Mouse (Mus musculus): ENCODE data around the gene Vamp3. TPM values are rescaled to one million over a fixed set of nuclear protein-coding genes. Genes with fewer than 3 reads are reported as not detected.

The Vamp3 gene
- polyA plus RNA-seq, 1 experiment from 2014 or later: 131 TPM

DNA sequence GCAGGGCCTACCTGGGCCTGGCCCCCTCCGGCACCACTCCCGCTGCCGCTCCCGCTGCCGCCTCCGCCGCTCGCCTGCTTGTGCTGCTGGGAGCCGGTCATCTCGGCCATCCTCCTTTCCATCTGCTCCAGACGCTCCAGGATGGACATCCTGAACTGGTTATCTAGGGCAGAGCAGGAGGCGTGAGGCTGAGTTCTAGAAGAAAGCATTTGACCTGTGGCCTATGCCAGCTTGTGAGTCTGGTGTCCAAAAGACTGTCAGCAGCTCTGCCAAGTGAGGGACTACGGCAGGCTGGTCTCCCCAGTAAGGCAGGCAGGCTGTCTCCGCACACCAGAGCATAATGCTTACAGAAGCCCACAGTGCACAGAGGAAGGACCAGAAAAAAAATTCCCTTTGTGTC lies 31.1 kb upstream of the Vamp3 start:
- H3K4me3 ChIP-seq (ENCODE audit: low read length): no peak overlapping the region
- no peaks in the 10 kb centered on the region for H3K9me3 ChIP-seq (ENCODE audit: control insufficient read depth, low read length)
- no peak overlapping the region for H3K9ac ChIP-seq (ENCODE audit: low read length)
- no peak overlapping the region for H3K4me2 ChIP-seq (ENCODE audit: low read depth, low read length)
- WGBS: 86% methylated on average over 14 of the region's 14 CpGs
- no peak for ATAC-seq (ENCODE audit: low read depth)
- H3K36me3 ChIP-seq (ENCODE audit: control insufficient read depth, insufficient read depth, low read length): no peaks in the 10 kb centered on the region
- no peaks in the 10 kb centered on the region for H3K27me3 ChIP-seq (ENCODE audit: control insufficient read depth, insufficient read depth, low read depth, low read length)
- H3K27ac ChIP-seq (ENCODE audit: low read length): no peak overlapping the region
- H3K4me1 ChIP-seq (replicated peaks; ENCODE audit: control insufficient read depth, insufficient read depth, low read length): no peaks in the 10 kb centered on the region

DNA sequence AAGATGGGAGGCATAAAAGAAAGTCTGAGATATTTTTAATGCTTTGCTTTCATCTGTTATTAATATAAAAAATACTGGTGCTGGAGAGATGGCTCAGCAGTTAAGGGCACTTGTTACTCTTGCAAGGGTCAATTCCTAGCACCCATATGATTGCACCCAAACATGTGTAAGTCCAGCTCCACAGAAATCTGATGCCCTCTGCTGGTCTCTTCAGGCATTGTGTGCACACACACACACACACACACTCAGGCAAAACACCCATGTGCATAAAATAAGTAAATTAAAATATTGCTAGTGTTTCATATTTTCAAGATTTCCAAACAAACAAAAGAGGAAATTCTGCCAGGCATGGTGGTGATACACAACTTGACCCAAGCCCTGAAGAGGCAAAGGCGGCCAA lies 29.6 kb upstream of the Vamp3 start:
- 97% methylated on average over 1 of the region's 1 CpGs for WGBS
- H3K9ac ChIP-seq (ENCODE audit: low read length): no peak overlapping the region
- no peak overlapping the region for H3K4me3 ChIP-seq (ENCODE audit: low read length)
- H3K27ac ChIP-seq (ENCODE audit: low read length): no peak overlapping the region
- no peaks in the 10 kb centered on the region for H3K27me3 ChIP-seq (ENCODE audit: control insufficient read depth, insufficient read depth, low read depth, low read length)
- H3K36me3 ChIP-seq (ENCODE audit: control insufficient read depth, insufficient read depth, low read length): no peaks in the 10 kb centered on the region
- no peak overlapping the region for H3K4me2 ChIP-seq (ENCODE audit: low read depth, low read length)
- no peaks in the 10 kb centered on the region for H3K9me3 ChIP-seq (ENCODE audit: control insufficient read depth, low read length)
- ATAC-seq (ENCODE audit: low read depth): no peak
- no peaks in the 10 kb centered on the region for H3K4me1 ChIP-seq (replicated peaks; ENCODE audit: control insufficient read depth, insufficient read depth, low read length)

DNA sequence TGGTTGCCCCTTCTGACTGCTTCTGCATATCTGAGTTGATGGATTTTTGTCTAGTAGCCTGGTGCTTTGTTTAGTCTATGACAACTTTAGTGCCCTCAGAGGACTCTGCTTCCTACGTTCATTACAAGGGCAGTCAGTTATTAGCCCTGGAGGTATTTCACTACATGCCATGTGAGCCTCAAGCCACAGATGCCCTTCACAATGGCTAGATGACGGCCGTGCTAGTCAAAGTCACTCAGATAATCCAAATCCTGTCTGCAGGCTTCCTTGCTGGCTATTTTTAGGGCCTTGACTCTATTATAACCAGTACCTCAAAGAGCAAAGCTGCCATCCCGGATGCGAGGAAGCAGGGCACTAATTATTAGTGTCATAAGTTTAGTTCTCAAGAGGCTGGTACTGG lies 25.3 kb upstream of the Vamp3 start:
- ATAC-seq (ENCODE audit: low read depth): no peak
- H3K9me3 ChIP-seq (ENCODE audit: control insufficient read depth, low read length): no peaks in the 10 kb centered on the region
- H3K36me3 ChIP-seq (ENCODE audit: control insufficient read depth, insufficient read depth, low read length): no peaks in the 10 kb centered on the region
- no peak overlapping the region for H3K27ac ChIP-seq (ENCODE audit: low read length)
- H3K4me2 ChIP-seq (ENCODE audit: low read depth, low read length): no peak overlapping the region
- no peaks in the 10 kb centered on the region for H3K4me1 ChIP-seq (replicated peaks; ENCODE audit: control insufficient read depth, insufficient read depth, low read length)
- H3K4me3 ChIP-seq (ENCODE audit: low read length): no peak overlapping the region
- WGBS: 75% methylated on average over 5 of the region's 5 CpGs
- H3K9ac ChIP-seq (ENCODE audit: low read length): no peak overlapping the region
- H3K27me3 ChIP-seq (ENCODE audit: control insufficient read depth, insufficient read depth, low read depth, low read length): no peaks in the 10 kb centered on the region

DNA sequence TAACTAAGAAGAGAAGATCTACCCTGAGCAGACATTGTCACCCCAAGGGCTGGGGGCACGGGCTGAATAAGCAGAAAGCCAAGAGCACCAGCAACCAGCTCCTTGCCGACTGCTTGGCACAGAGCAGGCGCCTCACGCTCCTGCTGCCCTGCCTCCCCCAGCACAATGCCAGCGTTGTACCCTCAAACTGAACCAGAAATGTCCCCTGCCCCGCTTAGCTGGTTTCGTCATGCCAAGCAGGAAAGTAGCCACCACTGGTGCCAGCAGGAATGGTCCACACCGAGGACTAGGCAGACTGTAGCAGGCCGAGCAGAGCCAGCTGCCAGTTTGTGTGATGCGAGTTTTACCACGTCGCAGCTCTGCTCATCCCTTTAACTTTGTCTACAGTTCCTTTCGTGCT lies 24.2 kb upstream of the Vamp3 start:
- Histone ChIP-seq H3K27ac (ENCODE audit: low read length) (no peak overlapping the region), H3K4me2 (ENCODE audit: low read depth, low read length) (no peak overlapping the region), H3K9ac (ENCODE audit: low read length) (no peak overlapping the region), H3K4me3 (ENCODE audit: low read length) (no peak overlapping the region), H3K36me3 (ENCODE audit: control insufficient read depth, insufficient read depth, low read length) (no peaks in the 10 kb centered on the region), H3K4me1 (replicated peaks; ENCODE audit: control insufficient read depth, insufficient read depth, low read length) (no peaks in the 10 kb centered on the region), H3K9me3 (ENCODE audit: control insufficient read depth, low read length) (no peaks in the 10 kb centered on the region), H3K27me3 (ENCODE audit: control insufficient read depth, insufficient read depth, low read depth, low read length) (no peaks in the 10 kb centered on the region)
- ATAC-seq (ENCODE audit: low read depth): no peak
- WGBS: 87% methylated on average over 13 of the region's 13 CpGs

DNA sequence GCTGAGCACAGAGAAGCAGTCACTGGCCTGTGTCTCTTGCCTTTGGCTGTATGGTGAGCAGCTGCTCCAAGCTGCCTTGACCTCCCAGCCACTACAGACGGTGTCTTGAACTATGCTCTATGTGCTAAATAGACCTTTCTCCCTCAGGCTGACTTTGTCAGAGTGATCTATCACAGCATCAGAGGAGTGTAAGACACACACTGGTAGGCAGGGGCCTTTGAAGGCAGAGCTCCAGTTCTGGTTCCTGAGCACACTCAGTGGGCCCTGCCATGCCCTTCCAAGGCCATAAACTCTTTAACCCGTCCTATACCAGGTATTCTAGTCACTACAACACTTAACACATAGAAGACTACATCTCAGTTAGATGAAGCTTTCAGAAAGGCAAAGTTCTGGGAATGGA lies 23.6 kb upstream of the Vamp3 start:
- Histone ChIP-seq H3K9me3 (ENCODE audit: control insufficient read depth, low read length) (no peaks in the 10 kb centered on the region), H3K4me2 (ENCODE audit: low read depth, low read length) (no peak overlapping the region), H3K4me1 (replicated peaks; ENCODE audit: control insufficient read depth, insufficient read depth, low read length) (no peaks in the 10 kb centered on the region), H3K4me3 (ENCODE audit: low read length) (no peak overlapping the region), H3K36me3 (ENCODE audit: control insufficient read depth, insufficient read depth, low read length) (no peaks in the 10 kb centered on the region), H3K27ac (ENCODE audit: low read length) (no peak overlapping the region), H3K9ac (ENCODE audit: low read length) (no peak overlapping the region), H3K27me3 (ENCODE audit: control insufficient read depth, insufficient read depth, low read depth, low read length) (no peaks in the 10 kb centered on the region)
- no peak for ATAC-seq (ENCODE audit: low read depth)
- 67% methylated on average over 2 of the region's 2 CpGs for WGBS

DNA sequence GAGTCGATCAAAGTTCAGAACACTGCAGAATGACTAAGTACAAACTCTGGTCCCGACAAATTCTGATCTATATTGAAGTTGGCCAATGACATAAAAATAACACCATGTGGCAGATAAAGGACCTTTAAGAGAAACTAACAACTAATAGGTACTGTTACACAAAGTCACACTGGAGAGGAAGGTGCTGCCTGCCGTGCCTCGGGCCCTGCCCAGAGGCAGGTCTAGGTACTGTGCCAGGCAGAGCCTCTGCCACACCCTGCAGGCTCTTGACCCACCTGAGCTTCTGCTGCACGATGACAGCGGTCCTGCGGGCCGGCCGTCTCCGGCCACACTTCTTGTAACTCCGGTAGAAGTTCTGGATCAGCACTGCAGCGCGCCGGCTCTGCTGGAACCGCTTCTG lies 17.1 kb upstream of the Vamp3 start:
- H3K27ac ChIP-seq (ENCODE audit: low read length): no peak overlapping the region
- no peak for ATAC-seq (ENCODE audit: low read depth)
- no peaks in the 10 kb centered on the region for H3K9me3 ChIP-seq (ENCODE audit: control insufficient read depth, low read length)
- WGBS: 89% methylated on average over 15 of the region's 15 CpGs
- no peaks in the 10 kb centered on the region for H3K36me3 ChIP-seq (ENCODE audit: control insufficient read depth, insufficient read depth, low read length)
- no peak overlapping the region for H3K4me3 ChIP-seq (ENCODE audit: low read length)
- H3K4me1 ChIP-seq (replicated peaks; ENCODE audit: control insufficient read depth, insufficient read depth, low read length): no peaks in the 10 kb centered on the region
- no peaks in the 10 kb centered on the region for H3K27me3 ChIP-seq (ENCODE audit: control insufficient read depth, insufficient read depth, low read depth, low read length)
- H3K4me2 ChIP-seq (ENCODE audit: low read depth, low read length): no peak overlapping the region
- H3K9ac ChIP-seq (ENCODE audit: low read length): no peak overlapping the region

DNA sequence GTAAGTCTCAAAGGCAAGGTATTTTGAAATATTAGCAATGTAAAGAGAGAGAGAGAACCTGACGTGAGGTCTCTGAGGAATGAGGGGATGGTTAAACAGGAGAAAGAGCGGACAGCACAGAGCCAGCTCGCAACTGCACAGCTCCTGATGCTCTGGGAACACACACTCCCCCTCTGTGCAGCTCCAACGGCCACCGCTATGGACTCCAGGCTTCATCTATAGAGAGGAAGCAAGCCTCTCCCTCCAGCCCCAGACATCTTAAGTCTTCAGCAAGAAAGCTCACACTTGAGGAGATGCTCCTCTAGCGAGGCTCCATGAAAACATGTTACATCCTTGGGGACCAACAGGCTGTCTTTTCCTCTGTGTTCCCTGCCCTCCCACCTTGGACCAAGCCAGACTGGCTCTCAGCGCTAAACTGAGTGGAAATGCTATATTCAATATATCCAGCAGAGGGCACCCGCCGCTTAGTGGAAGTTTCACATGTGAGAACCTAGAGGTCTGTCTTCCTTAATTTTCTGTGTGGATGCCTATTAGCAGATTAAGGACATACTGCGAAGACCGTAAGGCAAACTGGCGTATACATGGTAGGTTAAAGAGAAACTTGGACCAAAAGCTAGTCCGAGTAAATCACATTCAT lies 15.5 kb upstream of the Vamp3 start:
- peak; percentile 62; the same call in 1 of the 2 replicates for ATAC-seq (ENCODE audit: low read depth)
- Histone ChIP-seq H3K4me1 (replicated peaks; ENCODE audit: control insufficient read depth, insufficient read depth, low read length) (no peaks in the 10 kb centered on the region), H3K4me3 (ENCODE audit: low read length) (no peak overlapping the region), H3K9ac (ENCODE audit: low read length) (no peak overlapping the region), H3K4me2 (ENCODE audit: low read depth, low read length) (no peak overlapping the region), H3K27me3 (ENCODE audit: control insufficient read depth, insufficient read depth, low read depth, low read length) (no peaks in the 10 kb centered on the region), H3K27ac (ENCODE audit: low read length) (no peak overlapping the region), H3K36me3 (ENCODE audit: control insufficient read depth, insufficient read depth, low read length) (no peaks in the 10 kb centered on the region), H3K9me3 (ENCODE audit: control insufficient read depth, low read length) (no peaks in the 10 kb centered on the region)
- WGBS: 47% methylated on average over 13 of the region's 13 CpGs

DNA sequence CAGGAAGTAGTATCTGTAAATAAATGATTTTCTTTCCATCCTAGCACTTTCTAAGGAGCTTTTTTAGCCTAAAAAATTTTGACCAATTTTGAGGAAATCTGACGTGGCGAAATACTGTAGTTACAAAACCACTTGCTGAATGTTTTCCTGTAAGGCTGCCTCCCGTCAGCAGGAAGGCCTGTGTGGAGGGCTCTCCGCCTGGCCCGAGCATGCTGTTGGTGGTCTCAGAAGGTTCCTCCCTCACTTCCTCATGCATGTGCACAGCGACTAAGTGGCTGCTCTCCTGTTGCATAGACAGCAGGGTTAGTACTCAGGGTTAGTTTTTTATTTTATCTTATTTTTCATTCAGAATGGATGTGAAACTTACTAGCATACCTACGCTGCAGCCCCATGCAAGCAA lies 13.2 kb upstream of the Vamp3 start:
- Histone ChIP-seq H3K4me3 (ENCODE audit: low read length) (no peak overlapping the region), H3K36me3 (ENCODE audit: control insufficient read depth, insufficient read depth, low read length) (no peaks in the 10 kb centered on the region), H3K9ac (ENCODE audit: low read length) (no peak overlapping the region), H3K4me1 (replicated peaks; ENCODE audit: control insufficient read depth, insufficient read depth, low read length) (no peaks in the 10 kb centered on the region), H3K9me3 (ENCODE audit: control insufficient read depth, low read length) (no peaks in the 10 kb centered on the region), H3K4me2 (ENCODE audit: low read depth, low read length) (no peak overlapping the region), H3K27me3 (ENCODE audit: control insufficient read depth, insufficient read depth, low read depth, low read length) (no peaks in the 10 kb centered on the region), H3K27ac (ENCODE audit: low read length) (no peak overlapping the region)
- ATAC-seq (ENCODE audit: low read depth): no peak
- WGBS: 74% methylated on average over 7 of the region's 7 CpGs

DNA sequence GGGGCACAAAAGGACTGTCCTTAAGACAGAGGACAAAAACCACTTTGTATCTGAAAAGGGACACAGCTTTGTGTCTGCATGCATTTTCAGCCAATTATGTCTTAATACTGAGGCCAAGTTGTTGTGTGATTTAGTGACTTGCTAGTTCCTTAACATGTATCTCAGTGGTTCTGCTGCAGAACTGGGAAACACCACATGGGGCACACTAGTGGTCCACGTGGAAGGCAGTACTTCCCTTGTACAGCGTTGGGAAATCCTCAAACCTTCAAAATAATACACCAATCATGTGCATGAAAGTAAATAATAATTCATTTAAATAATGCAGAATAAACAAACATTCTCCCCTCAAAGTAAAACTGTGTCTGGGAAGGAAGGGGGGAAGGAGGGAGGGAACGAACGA lies 11.0 kb upstream of the Vamp3 start:
- no peak overlapping the region for H3K9ac ChIP-seq (ENCODE audit: low read length)
- H3K4me2 ChIP-seq (ENCODE audit: low read depth, low read length): no peak overlapping the region
- H3K27ac ChIP-seq (ENCODE audit: low read length): no peak overlapping the region
- H3K27me3 ChIP-seq (ENCODE audit: control insufficient read depth, insufficient read depth, low read depth, low read length): no peaks in the 10 kb centered on the region
- H3K4me1 ChIP-seq (replicated peaks; ENCODE audit: control insufficient read depth, insufficient read depth, low read length): no peaks in the 10 kb centered on the region
- no peak overlapping the region for H3K4me3 ChIP-seq (ENCODE audit: low read length)
- no peak for ATAC-seq (ENCODE audit: low read depth)
- WGBS: 56% methylated on average over 4 of the region's 4 CpGs
- no peaks in the 10 kb centered on the region for H3K36me3 ChIP-seq (ENCODE audit: control insufficient read depth, insufficient read depth, low read length)
- no peaks in the 10 kb centered on the region for H3K9me3 ChIP-seq (ENCODE audit: control insufficient read depth, low read length)

DNA sequence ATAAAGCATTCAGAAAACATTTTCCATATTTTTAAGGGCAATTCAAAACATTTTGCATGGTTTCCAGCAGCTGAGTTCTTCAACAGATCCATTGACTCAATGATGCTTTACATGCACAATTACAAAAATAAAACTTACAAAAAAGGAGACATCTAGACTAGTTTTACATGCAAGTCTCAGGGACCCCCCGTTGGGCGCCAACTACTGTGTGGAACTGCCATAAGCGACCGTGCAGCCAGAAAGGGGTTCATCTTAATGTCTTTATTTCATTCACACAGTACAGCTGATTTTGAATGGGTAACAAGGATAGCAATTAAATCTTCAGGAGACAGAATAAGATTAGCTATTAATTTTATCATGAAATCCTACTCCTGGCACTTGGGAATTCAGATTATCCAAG lies 1.8 kb upstream of the Vamp3 start:
- Histone ChIP-seq H3K4me2 (ENCODE audit: low read depth, low read length) (no peak overlapping the region), H3K27me3 (ENCODE audit: control insufficient read depth, insufficient read depth, low read depth, low read length) (no peaks in the 10 kb centered on the region), H3K36me3 (ENCODE audit: control insufficient read depth, insufficient read depth, low read length) (peaks cover 2% of the 10 kb centered on the region; the same call in 1 of the 2 replicates), H3K9ac (ENCODE audit: low read length) (no peak overlapping the region), H3K9me3 (ENCODE audit: control insufficient read depth, low read length) (peaks cover 2% of the 10 kb centered on the region; the same call in 1 of the 2 replicates), H3K4me3 (ENCODE audit: low read length) (no peak overlapping the region), H3K27ac (ENCODE audit: low read length) (no peak overlapping the region), H3K4me1 (replicated peaks; ENCODE audit: control insufficient read depth, insufficient read depth, low read length) (peaks cover 10% of the 10 kb centered on the region)
- 96% methylated on average over 4 of the region's 4 CpGs for WGBS
- no peak for ATAC-seq (ENCODE audit: low read depth)
